ENCODE assay signal across 11 mouse cellular contexts in genomic region chr5:107121086-107121485, GRCm38 (mm10).
A peak's percentile ranks its signal among the peaks of the same experiment; 100 is the strongest.
DNase-seq lines count a peak whose midpoint lies in the region; ATAC-seq and TF ChIP-seq lines count a peak whose summit lies in the region.
"Had no signal": no experiment of that assay in that cellular context is flagged by ENCODE, and none has a peak within 500 bp of the region (broad histone marks: within the 10 kb centered on the region; RNA-seq: fewer than 3 reads in every experiment).

No protein-coding gene starts in this region.

- no peak for TF ChIP-seq CTCF in embryonic fibroblast, embryonic 13.5 days (IDR thresholded peaks at IDR 0.05; ENCODE audit: borderline replicate concordance, insufficient read depth, low read length)
- TF ChIP-seq CTCF in layer of hippocampus, adult 2 months (conservative IDR thresholded peaks at IDR 0.05) = no peak

- no peaks in the 10 kb centered on the region for H3K9me3 ChIP-seq in kidney, embryonic 14.5 days (ENCODE audit: control insufficient read depth, low read length)
- H3K9me3 ChIP-seq: hindbrain, embryonic 13.5 days; limb, embryonic 10.5 days had no signal

- no peak overlapping the region for H3K9ac ChIP-seq in kidney, embryonic 14.5 days (ENCODE audit: low read depth, low read length)
- H3K9ac ChIP-seq: hindbrain, embryonic 13.5 days had no signal

- no peak overlapping the region for H3K27ac ChIP-seq in kidney, embryonic 14.5 days (ENCODE audit: low read depth, low read length)
- peak overlapping the region; percentile 48; the same call in 1 of the 2 replicates for H3K27ac ChIP-seq in embryonic fibroblast, embryonic 13.5 days (ENCODE audit: insufficient read depth, low read length)
- H3K27ac ChIP-seq in layer of hippocampus, adult 2 months = no peak overlapping the region
- H3K27ac ChIP-seq: hindbrain, embryonic 13.5 days had no signal

- peak; percentile 38 for DNase-seq in kidney, postnatal 14 days
- peak; percentile 54 to 67 for DNase-seq in lung, postnatal 4 days
- DNase-seq in layer of hippocampus, adult 2 months (ENCODE audit: low spot score in 2 of 2) = no peak
- DNase-seq in gastrocnemius, adult 8-10 months (ENCODE audit: low spot score in 2 of 2) = no peak
- no peak for DNase-seq in ovary, postnatal 10 days (ENCODE audit: low spot score)
- DNase-seq: midbrain, embryonic 14.5 days had no signal

- H3K36me3 ChIP-seq in kidney, embryonic 14.5 days (ENCODE audit: control insufficient read depth, insufficient read depth, low read length) = peaks cover 3% of the 10 kb centered on the region; the same call in 1 of the 2 replicates
- H3K36me3 ChIP-seq: hindbrain, embryonic 13.5 days had no signal

- H3K27me3 ChIP-seq in kidney, embryonic 14.5 days (ENCODE audit: control insufficient read depth, insufficient read depth, low read length) = no peaks in the 10 kb centered on the region
- H3K27me3 ChIP-seq: hindbrain, embryonic 13.5 days had no signal

- no peak for ATAC-seq in kidney, embryonic 14.5 days (ENCODE audit: low FRiP score, low TSS enrichment)
- peak; percentile 27 to 49; a peak in 1 of 4 replicates for ATAC-seq in hematopoietic stem cell, adult 5-6 weeks (replicated peaks in 1 of 2; ENCODE audit: insufficient read depth in 1 of 2, low FRiP score in 2 of 2, low TSS enrichment in 1 of 2, low read depth in 1 of 2, poor library complexity in 2 of 2, severe bottlenecking in 2 of 2)

- no peak overlapping the region for H3K4me3 ChIP-seq in kidney, embryonic 14.5 days (ENCODE audit: low read length)
- H3K4me3 ChIP-seq in embryonic fibroblast, embryonic 13.5 days (ENCODE audit: insufficient read depth, low read length) = no peak overlapping the region
- no peak overlapping the region for H3K4me3 ChIP-seq in layer of hippocampus, adult 2 months
- H3K4me3 ChIP-seq: hindbrain, embryonic 13.5 days; limb, embryonic 10.5 days had no signal

- H3K4me1 ChIP-seq in kidney, embryonic 14.5 days (ENCODE audit: control insufficient read depth, insufficient read depth, low read length) = peaks cover 32% of the 10 kb centered on the region
- H3K4me1 ChIP-seq in embryonic fibroblast, embryonic 13.5 days (ENCODE audit: control insufficient read depth, insufficient read depth, low read length) = peaks cover 15% of the 10 kb centered on the region; the same call in 1 of the 2 replicates
- H3K4me1 ChIP-seq: hindbrain, embryonic 13.5 days had no signal

- WGBS in kidney, embryonic 14.5 days = 59% methylated on average over 10 of the region's 10 CpGs

- H3K4me2 ChIP-seq in kidney, embryonic 14.5 days (replicated peaks; ENCODE audit: low read depth, low read length) = no peak overlapping the region
- H3K4me2 ChIP-seq: hindbrain, embryonic 13.5 days had no signal

- TF ChIP-seq POLR2A in embryonic fibroblast, embryonic 13.5 days (IDR thresholded peaks at IDR 0.05; ENCODE audit: low read depth, low read length) = no peak

Comparison
In these comparisons a context has a peak if more than half of its experiments do, and no peak if none do; other contexts are left out.
1. DNase-seq: peak in kidney, postnatal 14 days (single experiment) and lung, postnatal 4 days (2 of 2); none in layer of hippocampus, adult 2 months (0 of 2), gastrocnemius, adult 8-10 months (0 of 2) and ovary, postnatal 10 days (single experiment).